Mouse (Mus musculus): ENCODE measurements around the gene Mark4.
A peak's percentile ranks its signal among the peaks of the same experiment; 100 is the strongest.

The Mark4 gene

GRCm38 (mm10) chr7:19430402-19430801 is 28.2 kb downstream of the Mark4 start:
- Histone ChIP-seq H3K27me3 (ENCODE audit: control insufficient read depth, insufficient read depth, low read length, poor library complexity, severe bottlenecking) (no peaks in the 10 kb centered on the region), H3K36me3 (ENCODE audit: control insufficient read depth, insufficient read depth, low read length, poor library complexity, severe bottlenecking) (peaks cover 6% of the 10 kb centered on the region; the same call in 1 of the 2 replicates)
- DNase-seq (ENCODE audit: low read depth, low spot score), result no peak

- DNase-seq (ENCODE audit: low read depth, low spot score), result peak; percentile 41
- Histone ChIP-seq H3K27me3 (ENCODE audit: control insufficient read depth, insufficient read depth, low read length, poor library complexity, severe bottlenecking) (no peaks in the 10 kb centered on the region), H3K36me3 (ENCODE audit: control insufficient read depth, insufficient read depth, low read length, poor library complexity, severe bottlenecking) (peaks cover 6% of the 10 kb centered on the region; the same call in 1 of the 2 replicates)
Observed at GRCm38 (mm10) chr7:19429726-19430125, 28.9 kb downstream of the Mark4 start.

GRCm38 (mm10) chr7:19427999-19428650 is 30.5 kb downstream of the Mark4 start:
- peaks cover 5% of the 10 kb centered on the region; the same call in 1 of the 2 replicates for H3K36me3 ChIP-seq (ENCODE audit: control insufficient read depth, insufficient read depth, low read length, poor library complexity, severe bottlenecking)
- H3K27me3 ChIP-seq (ENCODE audit: control insufficient read depth, insufficient read depth, low read length, poor library complexity, severe bottlenecking), result no peaks in the 10 kb centered on the region
- DNase-seq (ENCODE audit: low read depth, low spot score), result peak; percentile 43

- Histone ChIP-seq H3K27me3 (ENCODE audit: control insufficient read depth, insufficient read depth, low read length, poor library complexity, severe bottlenecking) (no peaks in the 10 kb centered on the region), H3K36me3 (ENCODE audit: control insufficient read depth, insufficient read depth, low read length, poor library complexity, severe bottlenecking) (peaks cover 2% of the 10 kb centered on the region; the same call in 1 of the 2 replicates)
- DNase-seq (ENCODE audit: low read depth, low spot score), result no peak
Observed at GRCm38 (mm10) chr7:19426888-19427287, 31.7 kb downstream of the Mark4 start.

- no peaks in the 10 kb centered on the region for H3K27me3 ChIP-seq (ENCODE audit: control insufficient read depth, insufficient read depth, low read length, poor library complexity, severe bottlenecking)
- H3K36me3 ChIP-seq (ENCODE audit: control insufficient read depth, insufficient read depth, low read length, poor library complexity, severe bottlenecking), result peaks cover 2% of the 10 kb centered on the region; the same call in 1 of the 2 replicates
- no peak for DNase-seq (ENCODE audit: low read depth, low spot score)
Observed at GRCm38 (mm10) chr7:19426349-19426748, 32.3 kb downstream of the Mark4 start.

GRCm38 (mm10) chr7:19424051-19424450 is 34.6 kb downstream of the Mark4 start:
- DNase-seq (ENCODE audit: low read depth, low spot score), result no peak
- Histone ChIP-seq H3K27me3 (ENCODE audit: control insufficient read depth, insufficient read depth, low read length, poor library complexity, severe bottlenecking) (no peaks in the 10 kb centered on the region), H3K36me3 (ENCODE audit: control insufficient read depth, insufficient read depth, low read length, poor library complexity, severe bottlenecking) (peaks cover 2% of the 10 kb centered on the region; the same call in 1 of the 2 replicates)

- DNase-seq (ENCODE audit: low read depth, low spot score), result no peak
- Histone ChIP-seq H3K27me3 (ENCODE audit: control insufficient read depth, insufficient read depth, low read length, poor library complexity, severe bottlenecking) (no peaks in the 10 kb centered on the region), H3K36me3 (ENCODE audit: control insufficient read depth, insufficient read depth, low read length, poor library complexity, severe bottlenecking) (peaks cover 2% of the 10 kb centered on the region; the same call in 1 of the 2 replicates)
Observed at GRCm38 (mm10) chr7:19423083-19423482, 35.5 kb downstream of the Mark4 start.

- peak; percentile 89 for DNase-seq (ENCODE audit: low read depth, low spot score)
- Histone ChIP-seq H3K27me3 (ENCODE audit: control insufficient read depth, insufficient read depth, low read length, poor library complexity, severe bottlenecking) (no peaks in the 10 kb centered on the region), H3K36me3 (ENCODE audit: control insufficient read depth, insufficient read depth, low read length, poor library complexity, severe bottlenecking) (peaks cover 2% of the 10 kb centered on the region; the same call in 1 of the 2 replicates)
Observed at GRCm38 (mm10) chr7:19420821-19421636, 37.6 kb downstream of the Mark4 start.

GRCm38 (mm10) chr7:19420121-19420520 is 38.5 kb downstream of the Mark4 start:
- Histone ChIP-seq H3K27me3 (ENCODE audit: control insufficient read depth, insufficient read depth, low read length, poor library complexity, severe bottlenecking) (no peaks in the 10 kb centered on the region), H3K36me3 (ENCODE audit: control insufficient read depth, insufficient read depth, low read length, poor library complexity, severe bottlenecking) (no peaks in the 10 kb centered on the region)
- peak; percentile 28 for DNase-seq (ENCODE audit: low read depth, low spot score)

- Histone ChIP-seq H3K27me3 (ENCODE audit: control insufficient read depth, insufficient read depth, low read length, poor library complexity, severe bottlenecking) (no peaks in the 10 kb centered on the region), H3K36me3 (ENCODE audit: control insufficient read depth, insufficient read depth, low read length, poor library complexity, severe bottlenecking) (no peaks in the 10 kb centered on the region)
- no peak for DNase-seq (ENCODE audit: low read depth, low spot score)
Observed at GRCm38 (mm10) chr7:19416590-19416989, 42.0 kb downstream of the Mark4 start.

GRCm38 (mm10) chr7:19413525-19413924 is 45.1 kb downstream of the Mark4 start:
- no peak for DNase-seq (ENCODE audit: low read depth, low spot score)
- Histone ChIP-seq H3K27me3 (ENCODE audit: control insufficient read depth, insufficient read depth, low read length, poor library complexity, severe bottlenecking) (no peaks in the 10 kb centered on the region), H3K36me3 (ENCODE audit: control insufficient read depth, insufficient read depth, low read length, poor library complexity, severe bottlenecking) (no peaks in the 10 kb centered on the region)

GRCm38 (mm10) chr7:19411783-19412182 is 46.8 kb downstream of the Mark4 start:
- DNase-seq (ENCODE audit: low read depth, low spot score), result no peak
- Histone ChIP-seq H3K27me3 (ENCODE audit: control insufficient read depth, insufficient read depth, low read length, poor library complexity, severe bottlenecking) (no peaks in the 10 kb centered on the region), H3K36me3 (ENCODE audit: control insufficient read depth, insufficient read depth, low read length, poor library complexity, severe bottlenecking) (no peaks in the 10 kb centered on the region)

- DNase-seq (ENCODE audit: low read depth, low spot score), result no peak
- H3K27me3 ChIP-seq (ENCODE audit: control insufficient read depth, insufficient read depth, low read length, poor library complexity, severe bottlenecking), result no peaks in the 10 kb centered on the region
Observed at GRCm38 (mm10) chr7:19410766-19411344, 47.8 kb downstream of the Mark4 start.

GRCm38 (mm10) chr7:19409753-19410152 is 48.9 kb downstream of the Mark4 start:
- no peaks in the 10 kb centered on the region for H3K36me3 ChIP-seq (ENCODE audit: control insufficient read depth, insufficient read depth, low read length, poor library complexity, severe bottlenecking)
- no peaks in the 10 kb centered on the region for H3K27me3 ChIP-seq (ENCODE audit: control insufficient read depth, insufficient read depth, low read length, poor library complexity, severe bottlenecking)
- no peak for DNase-seq (ENCODE audit: low read depth, low spot score)

More at GRCm38 (mm10) chr7:19410766-19411344, 47.8 kb downstream of the Mark4 start:
- no peaks in the 10 kb centered on the region for H3K36me3 ChIP-seq (ENCODE audit: control insufficient read depth, insufficient read depth, low read length, poor library complexity, severe bottlenecking)

GRCm38 (mm10) chr7:19405417-19405816 is 53.2 kb downstream of the Mark4 start:
- peak; percentile 91 for DNase-seq (ENCODE audit: low read depth, low spot score)
- Histone ChIP-seq H3K27me3 (ENCODE audit: control insufficient read depth, insufficient read depth, low read length, poor library complexity, severe bottlenecking) (no peaks in the 10 kb centered on the region; the same call in 1 of the 2 replicates), H3K36me3 (ENCODE audit: control insufficient read depth, insufficient read depth, low read length, poor library complexity, severe bottlenecking) (no peaks in the 10 kb centered on the region)

All from splenic B cell, adult 2 months (primary cell).